Mouse (Mus musculus): ENCODE measurements around the gene Faim. TPM values are rescaled to one million over a fixed set of nuclear protein-coding genes. Genes with fewer than 3 reads are reported as not detected.

Faim gene
- polyA plus RNA-seq, 1 experiment from 2014 or later: 68.7 TPM

GRCm38 (mm10) chr9:98979431-98980416, 6.4 kb upstream of the Faim start:
- 5% methylated on average over 29 of the region's 29 CpGs for WGBS
- peaks cover 7% of the 10 kb centered on the region; the same call in 1 of the 2 replicates for H3K27me3 ChIP-seq (ENCODE audit: control insufficient read depth, insufficient read depth, low read length)
- peak; percentile 71 for ATAC-seq (replicated peaks; ENCODE audit: insufficient number of reproducible peaks, low FRiP score, low TSS enrichment, low read depth)

GRCm38 (mm10) chr9:98986476-98987096, 413 bp downstream of the Faim start:
- Histone ChIP-seq H3K4me2 (ENCODE audit: low read depth, low read length) (peak overlapping the region; percentile 82), H3K4me3 (ENCODE audit: low read depth, low read length) (peak overlapping the region; percentile 72), H3K27me3 (ENCODE audit: control insufficient read depth, insufficient read depth, low read length) (no peaks in the 10 kb centered on the region), H3K27ac (replicated peaks; ENCODE audit: low read depth, low read length) (no peak overlapping the region), H3K4me1 (ENCODE audit: control insufficient read depth, insufficient read depth, low read length) (no peaks in the 10 kb centered on the region), H3K36me3 (replicated peaks; ENCODE audit: control insufficient read depth, insufficient read depth, low read depth, low read length) (no peaks in the 10 kb centered on the region), H3K9ac (replicated peaks; ENCODE audit: low read length) (peak overlapping the region; percentile 74), H3K9me3 (replicated peaks; ENCODE audit: control insufficient read depth, low read length) (no peaks in the 10 kb centered on the region)
- DNase-seq (ENCODE audit: low spot score) (no peak), ATAC-seq (replicated peaks; ENCODE audit: insufficient number of reproducible peaks, low FRiP score, low TSS enrichment, low read depth) (peak; percentile 69)
- under 1% methylated on average over 47 of the region's 50 CpGs for WGBS

More at GRCm38 (mm10) chr9:98979431-98980416, 6.4 kb upstream of the Faim start:
- no peaks in the 10 kb centered on the region for H3K9me3 ChIP-seq (replicated peaks; ENCODE audit: control insufficient read depth, low read length)
- peak; percentile 89 for DNase-seq (ENCODE audit: low spot score)
- peak overlapping the region; percentile 39 for H3K4me2 ChIP-seq (ENCODE audit: low read depth, low read length)
- H3K27ac ChIP-seq (replicated peaks; ENCODE audit: low read depth, low read length): no peak overlapping the region
- H3K9ac ChIP-seq (replicated peaks; ENCODE audit: low read length): no peak overlapping the region
- peak overlapping the region; percentile 28 for H3K4me3 ChIP-seq (ENCODE audit: low read depth, low read length)
- no peaks in the 10 kb centered on the region for H3K4me1 ChIP-seq (ENCODE audit: control insufficient read depth, insufficient read depth, low read length)
- H3K36me3 ChIP-seq (replicated peaks; ENCODE audit: control insufficient read depth, insufficient read depth, low read depth, low read length): no peaks in the 10 kb centered on the region

GRCm38 (mm10) chr9:98987131-98987530, 958 bp downstream of the Faim start:
- 50% methylated on average over 9 of the region's 9 CpGs for WGBS

GRCm38 (mm10) chr9:98994103-98994502, 7.9 kb downstream of the Faim start:
- no peak overlapping the region for H3K9ac ChIP-seq (replicated peaks; ENCODE audit: low read length)
- WGBS: 88% methylated on average over 4 of the region's 4 CpGs

More at GRCm38 (mm10) chr9:98987131-98987530, 958 bp downstream of the Faim start:
- Histone ChIP-seq H3K27me3 (ENCODE audit: control insufficient read depth, insufficient read depth, low read length) (no peaks in the 10 kb centered on the region), H3K4me3 (ENCODE audit: low read depth, low read length) (no peak overlapping the region; the same call in 1 of the 2 replicates), H3K27ac (replicated peaks; ENCODE audit: low read depth, low read length) (no peak overlapping the region), H3K4me2 (ENCODE audit: low read depth, low read length) (peak overlapping the region; percentile 82), H3K4me1 (ENCODE audit: control insufficient read depth, insufficient read depth, low read length) (no peaks in the 10 kb centered on the region), H3K36me3 (replicated peaks; ENCODE audit: control insufficient read depth, insufficient read depth, low read depth, low read length) (no peaks in the 10 kb centered on the region), H3K9me3 (replicated peaks; ENCODE audit: control insufficient read depth, low read length) (no peaks in the 10 kb centered on the region), H3K9ac (replicated peaks; ENCODE audit: low read length) (no peak overlapping the region; the same call in 1 of the 2 replicates)
- no peak for ATAC-seq (replicated peaks; ENCODE audit: insufficient number of reproducible peaks, low FRiP score, low TSS enrichment, low read depth)
- DNase-seq (ENCODE audit: low spot score): no peak

GRCm38 (mm10) chr9:98999881-99000339, 13.7 kb downstream of the Faim start:
- Histone ChIP-seq H3K4me3 (ENCODE audit: low read depth, low read length) (no peak overlapping the region), H3K9ac (replicated peaks; ENCODE audit: low read length) (no peak overlapping the region), H3K4me1 (ENCODE audit: control insufficient read depth, insufficient read depth, low read length) (no peaks in the 10 kb centered on the region), H3K36me3 (replicated peaks; ENCODE audit: control insufficient read depth, insufficient read depth, low read depth, low read length) (no peaks in the 10 kb centered on the region), H3K27me3 (ENCODE audit: control insufficient read depth, insufficient read depth, low read length) (no peaks in the 10 kb centered on the region), H3K27ac (replicated peaks; ENCODE audit: low read depth, low read length) (no peak overlapping the region), H3K4me2 (ENCODE audit: low read depth, low read length) (no peak overlapping the region), H3K9me3 (replicated peaks; ENCODE audit: control insufficient read depth, low read length) (no peaks in the 10 kb centered on the region)
- no peak for DNase-seq (ENCODE audit: low spot score)
- ATAC-seq (replicated peaks; ENCODE audit: insufficient number of reproducible peaks, low FRiP score, low TSS enrichment, low read depth): no peak
- WGBS: 83% methylated on average over 9 of the region's 9 CpGs

More at GRCm38 (mm10) chr9:98994103-98994502, 7.9 kb downstream of the Faim start:
- DNase-seq (ENCODE audit: low spot score): no peak
- Histone ChIP-seq H3K27me3 (ENCODE audit: control insufficient read depth, insufficient read depth, low read length) (no peaks in the 10 kb centered on the region), H3K4me2 (ENCODE audit: low read depth, low read length) (no peak overlapping the region), H3K4me1 (ENCODE audit: control insufficient read depth, insufficient read depth, low read length) (no peaks in the 10 kb centered on the region), H3K9me3 (replicated peaks; ENCODE audit: control insufficient read depth, low read length) (no peaks in the 10 kb centered on the region), H3K27ac (replicated peaks; ENCODE audit: low read depth, low read length) (no peak overlapping the region), H3K4me3 (ENCODE audit: low read depth, low read length) (no peak overlapping the region), H3K36me3 (replicated peaks; ENCODE audit: control insufficient read depth, insufficient read depth, low read depth, low read length) (no peaks in the 10 kb centered on the region)
- ATAC-seq (replicated peaks; ENCODE audit: insufficient number of reproducible peaks, low FRiP score, low TSS enrichment, low read depth): no peak

GRCm38 (mm10) chr9:99001326-99001725, 15.2 kb downstream of the Faim start:
- Histone ChIP-seq H3K27ac (replicated peaks; ENCODE audit: low read depth, low read length) (no peak overlapping the region), H3K27me3 (ENCODE audit: control insufficient read depth, insufficient read depth, low read length) (no peaks in the 10 kb centered on the region), H3K4me2 (ENCODE audit: low read depth, low read length) (no peak overlapping the region), H3K9me3 (replicated peaks; ENCODE audit: control insufficient read depth, low read length) (no peaks in the 10 kb centered on the region), H3K36me3 (replicated peaks; ENCODE audit: control insufficient read depth, insufficient read depth, low read depth, low read length) (no peaks in the 10 kb centered on the region), H3K4me3 (ENCODE audit: low read depth, low read length) (no peak overlapping the region), H3K4me1 (ENCODE audit: control insufficient read depth, insufficient read depth, low read length) (no peaks in the 10 kb centered on the region), H3K9ac (replicated peaks; ENCODE audit: low read length) (no peak overlapping the region)
- WGBS: 89% methylated on average over 6 of the region's 6 CpGs
- DNase-seq (ENCODE audit: low spot score) (no peak), ATAC-seq (replicated peaks; ENCODE audit: insufficient number of reproducible peaks, low FRiP score, low TSS enrichment, low read depth) (no peak)

GRCm38 (mm10) chr9:99009069-99009897, 23.1 kb downstream of the Faim start:
- Histone ChIP-seq H3K36me3 (replicated peaks; ENCODE audit: control insufficient read depth, insufficient read depth, low read depth, low read length) (no peaks in the 10 kb centered on the region), H3K9ac (replicated peaks; ENCODE audit: low read length) (no peak overlapping the region), H3K27ac (replicated peaks; ENCODE audit: low read depth, low read length) (no peak overlapping the region), H3K9me3 (replicated peaks; ENCODE audit: control insufficient read depth, low read length) (no peaks in the 10 kb centered on the region), H3K4me1 (ENCODE audit: control insufficient read depth, insufficient read depth, low read length) (no peaks in the 10 kb centered on the region), H3K4me3 (ENCODE audit: low read depth, low read length) (no peak overlapping the region), H3K4me2 (ENCODE audit: low read depth, low read length) (no peak overlapping the region), H3K27me3 (ENCODE audit: control insufficient read depth, insufficient read depth, low read length) (no peaks in the 10 kb centered on the region)
- DNase-seq (ENCODE audit: low spot score): no peak
- ATAC-seq (replicated peaks; ENCODE audit: insufficient number of reproducible peaks, low FRiP score, low TSS enrichment, low read depth): no peak
- 81% methylated on average over 12 of the region's 12 CpGs for WGBS

All from embryonic facial prominence, embryonic 11.5 days (tissue).